Mouse (Mus musculus) E14TG2a.4 (cell line): Measurements from ENCODE around the gene Insr.

Experiments used
- CTCF ChIP-seq: conservative IDR thresholded peaks from 2 replicates; pipeline ENCODE4 v1.5.1; 2014; ENCODE audit warnings: low read length
- NANOG ChIP-seq: IDR thresholded peaks from 2 replicates; pipeline ENCODE4 v1.6.1; 2014; ENCODE audit warnings: borderline replicate concordance, low read length, mixed read lengths
- POU5F1 ChIP-seq: IDR thresholded peaks from 2 replicates; pipeline ENCODE4 v1.6.1; 2014; ENCODE audit warnings: low read length, borderline replicate concordance

DNA sequence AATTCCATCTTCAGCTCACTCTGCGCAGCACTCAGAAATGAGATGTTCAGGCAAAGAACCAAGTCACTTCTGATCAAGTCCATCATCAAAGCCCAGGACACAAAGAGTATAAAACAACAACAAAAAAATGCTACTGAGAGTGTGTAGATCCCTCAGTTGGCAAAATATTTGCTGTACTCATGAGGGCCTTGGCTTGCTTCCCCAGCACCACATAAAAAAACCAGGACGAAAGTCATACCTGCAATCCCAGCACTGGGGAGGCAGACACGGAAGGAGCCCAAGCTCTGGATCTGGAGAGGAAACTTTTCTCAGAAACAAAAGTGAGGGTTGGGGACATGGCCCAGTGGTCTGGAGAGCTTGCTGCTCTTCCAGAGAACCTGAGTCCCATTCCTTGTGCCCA lies 69.5 kb downstream of the Insr start:
- TF ChIP-seq CTCF (no peak), NANOG (no peak), POU5F1 (no peak)
